Mouse (Mus musculus) heart, postnatal 14 days (tissue): ENCODE measurements around the gene Cpne5. TPM values are rescaled to one million over a fixed set of nuclear protein-coding genes. Genes with fewer than 3 reads are reported as not detected.
"Not testable (repeated sequence)": the region's sequence is repeated elsewhere in the genome, so short reads cannot be mapped to it uniquely, and the experiment has no call there.

ENCODE experiments used
- DNase-seq, 2 experiments: peaks; one replicate each; pipeline ENCODE4 v3.0.0; 2021 to 2022
- intact Hi-C: fragments of 180-260 bp; cut with DNase I; formaldehyde crosslinking; loops from one replicate; pipeline ENCODE4 v1.15.1; 2025
- long read RNA-seq, 2 experiments: library from polyadenylated mRNA; stranded (forward); transcript quantifications; one replicate each; pipeline ENCODE4 v2.0.0; 2021
- total RNA-seq, 2 experiments: library from RNA; stranded (reverse); gene quantifications; 2 replicates each; pipeline ENCODE4 v1.2.3; 2021

The Cpne5 gene
- 1 to 10 TPM; 2.3 to 3.9 TPM for total RNA-seq
- long read RNA-seq, experiment 1, full-length matches to known transcripts, result 1 of 1 reads
- long read RNA-seq, experiment 1, partial matches to known transcripts, result 0 of 1 reads
- long read RNA-seq, experiment 1, other reads (novel, unspliced or antisense), result 0 of 1 reads
- long read RNA-seq, experiment 2, full-length matches to known transcripts, result 1 of 1 reads
- long read RNA-seq, experiment 2, partial matches to known transcripts, result 0 of 1 reads
- long read RNA-seq, experiment 2, other reads (novel, unspliced or antisense), result 0 of 1 reads

GRCm38 (mm10) chr17:29237772-29238420, at the start of gene Cpne5:
Gene Cpne5 (minus strand): TSS chr17:29238167.
- peak in 1 of 2 experiments; percentile 27 for DNase-seq
- intact Hi-C loops, result no loop called here

GRCm38 (mm10) chr17:29282216-29282952, 44.4 kb upstream of the Cpne5 start:
- intact Hi-C loops, result no loop called here

GRCm38 (mm10) chr17:29281541-29281940, 43.6 kb upstream of the Cpne5 start:
- DNase-seq, result no peak
- intact Hi-C loops, result no loop called here

More at GRCm38 (mm10) chr17:29282216-29282952, 44.4 kb upstream of the Cpne5 start:
- DNase-seq, result no peak

- no peak for DNase-seq
- intact Hi-C loops, result no loop called here
Observed at GRCm38 (mm10) chr17:29280422-29280821, 42.5 kb upstream of the Cpne5 start.

GRCm38 (mm10) chr17:29273889-29274288, 35.9 kb upstream of the Cpne5 start:
- intact Hi-C loops, result no loop called here
- peak; percentile 40 to 62 for DNase-seq

- DNase-seq, result no peak
Observed at GRCm38 (mm10) chr17:29273156-29273555, 35.2 kb upstream of the Cpne5 start.

GRCm38 (mm10) chr17:29270148-29270698, 32.3 kb upstream of the Cpne5 start:
- intact Hi-C loops, result no loop called here
- DNase-seq, result no peak

More at GRCm38 (mm10) chr17:29273156-29273555, 35.2 kb upstream of the Cpne5 start:
- intact Hi-C loops, result no loop called here

GRCm38 (mm10) chr17:29269349-29269706, 31.4 kb upstream of the Cpne5 start:
- DNase-seq, result no peak
- intact Hi-C loops, result loop anchor here (5.0 kb wide), 1 partner anchor 243 kb away; no protein-coding TSS in a partner anchor

GRCm38 (mm10) chr17:29268682-29269348, 30.8 kb upstream of the Cpne5 start, which contains the start of gene BC004004:
Gene BC004004 (plus strand): TSS chr17:29268788.
- intact Hi-C loops, result loop anchor here (1.0 to 5.0 kb wide), 2 partner anchors 102 to 243 kb away; no protein-coding TSS in a partner anchor

GRCm38 (mm10) chr17:29267931-29268681, 30.1 kb upstream of the Cpne5 start:
- intact Hi-C loops, result loop anchor here (1.0 to 5.0 kb wide), 2 partner anchors 103 to 244 kb away; no protein-coding TSS in a partner anchor
- DNase-seq, result no peak

More at GRCm38 (mm10) chr17:29268682-29269348, 30.8 kb upstream of the Cpne5 start, which contains the start of gene BC004004:
- peak; percentile 96 to 97 for DNase-seq

- intact Hi-C loops, result loop anchor here (5.0 kb wide), 1 partner anchor 245 kb away; no protein-coding TSS in a partner anchor
- not testable (repeated sequence) for DNase-seq
Observed at GRCm38 (mm10) chr17:29267040-29267439, 29.1 kb upstream of the Cpne5 start.

- intact Hi-C loops, result loop anchor here (5.0 kb wide), 1 partner anchor 248 kb away; no protein-coding TSS in a partner anchor
- no peak for DNase-seq
Observed at GRCm38 (mm10) chr17:29264760-29265159, 26.8 kb upstream of the Cpne5 start.

GRCm38 (mm10) chr17:29263840-29264633, 26.1 kb upstream of the Cpne5 start, which contains the start of gene Ppil1:
Gene Ppil1 (minus strand): TSS chr17:29264186.
- peak; percentile 80 to 88 for DNase-seq
- intact Hi-C loops, result no loop called here

GRCm38 (mm10) chr17:29263417-29263816, 25.4 kb upstream of the Cpne5 start:
- intact Hi-C loops, result no loop called here
- no peak for DNase-seq

- intact Hi-C loops, result no loop called here
- no peak for DNase-seq
Observed at GRCm38 (mm10) chr17:29262259-29262649, 24.3 kb upstream of the Cpne5 start.

- DNase-seq, result no peak
- intact Hi-C loops, result no loop called here
Observed at GRCm38 (mm10) chr17:29261603-29262258, 23.8 kb upstream of the Cpne5 start.

- no peak for DNase-seq
- intact Hi-C loops, result no loop called here
Observed at GRCm38 (mm10) chr17:29260501-29260900, 22.5 kb upstream of the Cpne5 start.

GRCm38 (mm10) chr17:29259489-29259888, 21.5 kb upstream of the Cpne5 start:
- DNase-seq, result peak; percentile 84 to 88
- intact Hi-C loops, result no loop called here
